Mouse (Mus musculus) neural tube, embryonic 14.5 days (tissue): Measurements from ENCODE around the gene Prpf18. TPM values are rescaled to one million over a fixed set of nuclear protein-coding genes. Genes with fewer than 3 reads are reported as not detected.

Experiments used
- ATAC-seq: fragments of 200-750 bp; cut with Nextera tagmentation; 2 replicates; pipeline ENCODE4 v1.8.0; 2017; ENCODE audit warnings: low read depth, mild to moderate bottlenecking, moderate TSS enrichment, moderate library complexity
- H3K27ac ChIP-seq: fragments of 300-500 bp; sonication (generic); 2 replicates; pipeline ENCODE4 v1.5.1; 2014; ENCODE audit warnings: low read depth, mild to moderate bottlenecking, control low read depth, low read length, moderate library complexity, mixed read lengths
- H3K27me3 ChIP-seq: fragments of 300-500 bp; sonication (generic); 2 replicates; pipeline ENCODE4 v1.6.1; 2014; ENCODE audit warnings: low read length; ENCODE audit not compliant: control insufficient read depth, insufficient read depth
- H3K36me3 ChIP-seq: fragments of 300-500 bp; sonication (generic); 2 replicates; pipeline ENCODE4 v1.6.1; 2014; ENCODE audit warnings: low read length, mixed read lengths; ENCODE audit not compliant: control insufficient read depth, insufficient read depth
- H3K4me1 ChIP-seq: fragments of 300-500 bp; sonication (generic); 2 replicates; pipeline ENCODE4 v1.6.1; 2014; ENCODE audit warnings: low read length; ENCODE audit not compliant: control insufficient read depth, insufficient read depth
- H3K4me2 ChIP-seq: fragments of 300-500 bp; sonication (generic); 2 replicates; pipeline ENCODE4 v1.6.1; 2014; ENCODE audit warnings: mild to moderate bottlenecking, low read depth, low read length, control low read depth
- H3K4me3 ChIP-seq: fragments of 300-500 bp; sonication (generic); 2 replicates; pipeline ENCODE4 v1.5.1; 2014; ENCODE audit warnings: low read depth, low read length, control low read depth, mixed read lengths
- H3K9ac ChIP-seq: fragments of 300-500 bp; sonication (generic); replicated peaks from 2 replicates; pipeline ENCODE4 v1.6.1; 2014; ENCODE audit warnings: low read depth, mild to moderate bottlenecking, control low read depth, low read length, mixed read lengths
- H3K9me3 ChIP-seq: fragments of 300-500 bp; sonication (generic); 2 replicates; pipeline ENCODE4 v1.6.1; 2016; ENCODE audit warnings: low read length; ENCODE audit not compliant: control insufficient read depth
- WGBS: fragments of 180-500 bp; shearing (Covaris S2); extraction: QIAGEN DNeasy Blood & Tissue Kit; methylation state at CpG from one replicate; pipeline ENCODE4 v1.1.7; 2014; 5-methylcytosine and 5-hydroxymethylcytosine counted together
- polyA plus RNA-seq: library from polyadenylated mRNA; unstranded; fragments of >200 nt; fragmentation: Nextera tagmentation; extraction: Ambion mirVana; gene quantifications from 2 replicates; pipeline ENCODE4 v1.2.1, GENCODE M21; 2014

Prpf18 gene
- polyA plus RNA-seq, 1 experiment from 2014 or later = 46.3 TPM

GRCm38 (mm10) chr2:4574251-4574650 lies 77.7 kb downstream of the Prpf18 start:
- H3K36me3 ChIP-seq = peaks cover 10% of the 10 kb centered on the region
- H3K9ac ChIP-seq = no peak overlapping the region
- no peaks in the 10 kb centered on the region for H3K27me3 ChIP-seq

DNA sequence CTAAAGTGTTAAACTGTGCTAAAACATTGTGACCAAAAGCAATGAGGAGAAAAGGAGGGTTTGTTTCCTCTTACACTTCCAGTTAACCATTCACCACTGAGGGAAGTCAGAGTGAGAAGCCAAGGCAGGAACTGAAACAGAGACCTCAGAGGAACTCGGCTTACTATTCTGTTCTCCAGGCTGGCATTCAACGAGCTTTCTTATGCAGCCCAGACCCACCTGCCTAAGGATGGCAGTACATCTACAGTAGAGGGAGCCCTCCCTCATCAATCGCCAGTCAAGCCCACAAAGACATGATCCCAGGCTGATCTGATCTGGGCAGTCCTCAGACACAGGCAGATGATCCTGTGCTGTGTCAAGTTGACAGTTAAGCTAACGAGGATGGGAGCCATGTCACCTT lies 78.5 kb downstream of the Prpf18 start:
- H3K4me2 ChIP-seq = no peak overlapping the region
- H3K4me3 ChIP-seq = no peak overlapping the region
- peaks cover 10% of the 10 kb centered on the region for H3K36me3 ChIP-seq
- H3K4me1 ChIP-seq = peaks cover 7% of the 10 kb centered on the region; the same call in 1 of the 2 replicates
- no peak overlapping the region for H3K9ac ChIP-seq
- no peak overlapping the region for H3K27ac ChIP-seq
- ATAC-seq = no peak
- H3K9me3 ChIP-seq = no peaks in the 10 kb centered on the region
- 66% methylated on average over 4 of the region's 4 CpGs for WGBS
- no peaks in the 10 kb centered on the region for H3K27me3 ChIP-seq

More at GRCm38 (mm10) chr2:4574251-4574650, 77.7 kb downstream of the Prpf18 start:
- Histone ChIP-seq H3K4me2 (no peak overlapping the region), H3K4me1 (peaks cover 7% of the 10 kb centered on the region; the same call in 1 of the 2 replicates), H3K4me3 (no peak overlapping the region), H3K27ac (no peak overlapping the region), H3K9me3 (no peaks in the 10 kb centered on the region)
- no peak for ATAC-seq
- 52% methylated on average over 5 of the region's 5 CpGs for WGBS

- H3K9me3 ChIP-seq = no peaks in the 10 kb centered on the region
- H3K4me1 ChIP-seq = 0 out of 2 replicates have a peak, but pooled peaks cover 4% of the 10 kb centered on the region
- WGBS = 83% methylated on average over 7 of the region's 7 CpGs
- ATAC-seq = no peak
- no peaks in the 10 kb centered on the region for H3K27me3 ChIP-seq
- H3K4me3 ChIP-seq = no peak overlapping the region
- H3K4me2 ChIP-seq = no peak overlapping the region
- H3K9ac ChIP-seq = no peak overlapping the region
- peaks cover 12% of the 10 kb centered on the region for H3K36me3 ChIP-seq
- no peak overlapping the region for H3K27ac ChIP-seq
Measured at GRCm38 (mm10) chr2:4572498-4573263, 79.2 kb downstream of the Prpf18 start.

Other genes with a start within 250 kb of the Prpf18 start
- gene Bend7, start 65.7 kb upstream of the Prpf18 start, polyA plus RNA-seq = 8.7 and 9.0 TPM in 2 replicates
- 55.0 and 66.0 TPM in 2 replicates for gene Sephs1, start 229.5 kb upstream of the Prpf18 start, polyA plus RNA-seq